Comparison of ENCODE assay signal across 24 mouse cellular contexts in the genomic region with DNA sequence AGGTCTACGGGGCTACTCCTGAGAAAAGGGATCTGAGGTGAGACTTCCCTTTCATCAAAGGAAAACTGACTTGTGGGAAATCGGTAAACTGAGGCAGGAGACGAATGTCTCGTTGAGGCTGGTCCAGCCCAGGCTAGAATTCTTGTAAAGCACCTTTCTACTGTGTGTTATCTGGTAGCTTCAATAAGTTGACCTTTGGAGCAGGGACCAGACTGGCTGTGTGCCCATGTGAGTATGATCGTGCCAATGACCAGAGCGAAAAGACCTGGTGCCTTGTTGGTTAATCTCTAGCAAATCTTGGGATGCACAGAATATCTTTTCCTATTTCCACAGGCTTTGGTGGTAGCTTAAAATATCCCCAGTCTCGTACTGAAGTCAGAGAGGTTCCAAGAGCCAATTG. TPM values are rescaled to one million over a fixed set of nuclear protein-coding genes. Genes with fewer than 3 reads are reported as not detected.
A peak's percentile ranks its signal among the peaks of the same experiment; 100 is the strongest.
DNase-seq lines count a peak whose midpoint lies in the region; ATAC-seq lines count a peak whose summit lies in the region.
"Had no signal": no experiment of that assay in that cellular context is flagged by ENCODE, and none has a peak within 500 bp of the region (broad histone marks: within the 10 kb centered on the region; RNA-seq: fewer than 3 reads in every experiment).

No protein-coding gene starts in this region.

- no peak overlapping the region for H3K4me2 ChIP-seq in kidney, embryonic 16.5 days (replicated peaks; ENCODE audit: low read depth, low read length)
- H3K4me2 ChIP-seq: embryonic facial prominence, embryonic 13.5 days; forebrain, embryonic 12.5 days; lung, embryonic 15.5 days had no signal

- peaks cover 41% of the 10 kb centered on the region for H3K4me1 ChIP-seq in kidney, embryonic 16.5 days (ENCODE audit: insufficient read depth, low read length)

- H3K27ac ChIP-seq in kidney, embryonic 16.5 days (ENCODE audit: low read length) = no peak overlapping the region
- H3K27ac ChIP-seq: embryonic facial prominence, embryonic 13.5 days; forebrain, embryonic 12.5 days; hindbrain, postnatal 0 days; liver, embryonic 14.5 days; lung, embryonic 15.5 days had no signal

- 71% methylated on average over 7 of the region's 7 CpGs for WGBS in kidney, embryonic 16.5 days

- no peaks in the 10 kb centered on the region for H3K36me3 ChIP-seq in kidney, embryonic 16.5 days (ENCODE audit: insufficient read depth, low read length)
- H3K36me3 ChIP-seq: embryonic facial prominence, embryonic 13.5 days; forebrain, embryonic 12.5 days; lung, embryonic 15.5 days had no signal

- ATAC-seq in kidney, embryonic 16.5 days (ENCODE audit: low FRiP score, low TSS enrichment) = no peak
- ATAC-seq: activated CD4-positive, CD25-positive, alpha-beta regulatory T cell, adult 4 months; hindbrain, postnatal 0 days; intestine, embryonic 16.5 days had no signal

- peak; percentile 39 for DNase-seq in adrenal gland, adult 2 months
- no peak for DNase-seq in adrenal gland, postnatal 4 days (ENCODE audit: low spot score in 2 of 2)
- DNase-seq in kidney, adult 11 months = peak; percentile 66
- peak; percentile 31 for DNase-seq in adrenal gland, postnatal 25 days
- DNase-seq in kidney, postnatal 14 days = peak; percentile 63
- DNase-seq in left cerebral cortex, adult 11 months (ENCODE audit: low spot score) = no peak
- DNase-seq: cerebellum, adult 8-10 months; cerebellum, postnatal 36 days; embryo, embryonic 11 days; heart, postnatal 10 days; layer of hippocampus, postnatal 36 days; lung, postnatal 4 days; midbrain, embryonic 14.5 days; right cerebral cortex, postnatal 14 days; thymus, postnatal 36 days had no signal

- H3K4me3 ChIP-seq in kidney, embryonic 16.5 days (ENCODE audit: low read length) = no peak overlapping the region
- H3K4me3 ChIP-seq: embryonic facial prominence, embryonic 13.5 days; erythroblast, embryonic 14.5 days; forebrain, embryonic 12.5 days; lung, embryonic 15.5 days had no signal

- H3K9ac ChIP-seq in kidney, embryonic 16.5 days (replicated peaks; ENCODE audit: low read length) = no peak overlapping the region
- H3K9ac ChIP-seq: embryonic facial prominence, embryonic 13.5 days; forebrain, embryonic 12.5 days; liver, embryonic 14.5 days; lung, embryonic 15.5 days had no signal

- H3K9me3 ChIP-seq in kidney, embryonic 16.5 days (ENCODE audit: low read length) = no peaks in the 10 kb centered on the region
- H3K9me3 ChIP-seq: embryonic facial prominence, embryonic 13.5 days; forebrain, embryonic 12.5 days; lung, embryonic 15.5 days had no signal

- no peaks in the 10 kb centered on the region for H3K27me3 ChIP-seq in kidney, embryonic 16.5 days (ENCODE audit: insufficient read depth, low read length)
- H3K27me3 ChIP-seq: embryonic facial prominence, embryonic 13.5 days; forebrain, embryonic 12.5 days; lung, embryonic 15.5 days had no signal

RNA-seq across cellular contexts. Expression of a gene that starts 37.8 kb away (rescaled TPM):
- 100 to 1,000 TPM; 385 to 398 TPM for total RNA-seq in adrenal gland, adult 2 months (2021)
- polyA plus RNA-seq in adrenal gland, adult 2 months (2012; rRNA removed) = 1,369 and 1,819 TPM in 2 replicates
- 100 to 1,000 TPM; 195 to 211 TPM for total RNA-seq in adrenal gland, postnatal 4 days (2021)
- polyA plus RNA-seq in kidney, embryonic 16.5 days (2015; fragmentation: Nextera tagmentation; extraction: Ambion mirVana) = 422 and 474 TPM in 2 replicates
- total RNA-seq in adrenal gland, postnatal 25 days (2021) = 310 and 330 TPM in 2 replicates

RNA-seq across cellular contexts. Expression of a gene that starts 37.9 kb away (rescaled TPM):
- 100 to 1,000 TPM; 490 to 694 TPM for total RNA-seq in adrenal gland, adult 2 months (2021)
- 397 and 541 TPM in 2 replicates for polyA plus RNA-seq in adrenal gland, adult 2 months (2012; rRNA removed)
- total RNA-seq in adrenal gland, postnatal 4 days (2021) = 100 to 1,000 TPM; 351 to 353 TPM
- 80.3 and 86.2 TPM in 2 replicates for polyA plus RNA-seq in kidney, embryonic 16.5 days (2015; fragmentation: Nextera tagmentation; extraction: Ambion mirVana)
- 630 and 676 TPM in 2 replicates for total RNA-seq in adrenal gland, postnatal 25 days (2021)

Comparison
In these comparisons a context has a peak if more than half of its experiments do, and no peak if none do; other contexts are left out.
1. DNase-seq: peak in adrenal gland, adult 2 months (single experiment), kidney, adult 11 months (single experiment), adrenal gland, postnatal 25 days (single experiment) and kidney, postnatal 14 days (single experiment); none in adrenal gland, postnatal 4 days (0 of 2) and left cerebral cortex, adult 11 months (single experiment).